8 mouse cellular contexts compared by ENCODE assay signal in genomic region chr8:69270386-69271202, GRCm38 (mm10). TPM values are rescaled to one million over a fixed set of nuclear protein-coding genes. Genes with fewer than 3 reads are reported as not detected.
DNase-seq lines count a peak whose midpoint lies in the region; ATAC-seq and TF ChIP-seq lines count a peak whose summit lies in the region.

TSS of gene D130040H23Rik (plus strand) at chr8:69271080.

- H3K4me1 ChIP-seq in forebrain, embryonic 13.5 days, result peaks cover 15% of the 10 kb centered on the region
- H3K4me1 ChIP-seq in liver, postnatal 0 days (ENCODE audit: insufficient read depth), result no peaks in the 10 kb centered on the region
- H3K4me1 ChIP-seq in neural tube, embryonic 13.5 days (replicated peaks), result peaks cover 19% of the 10 kb centered on the region

- peak; percentile 97 for DNase-seq in ES-CJ7 (ENCODE audit: low read depth, low spot score)
- DNase-seq in c-Kit-positive CD71-positive TER-119-positive erythroid progenitor cells, embryonic 14.5 days (ENCODE audit: low spot score), result peak; percentile 60
- DNase-seq in heart, postnatal 10 days, result peak; percentile 85
- DNase-seq in layer of hippocampus, adult 11-12 months (ENCODE audit: low spot score), result peak; percentile 88
- DNase-seq in liver, postnatal 0 days, result peak; percentile 63
- DNase-seq in telencephalon, adult 2 months (ENCODE audit: low read depth, low spot score), result peak; percentile 92

- 8% methylated on average over 12 of the region's 12 CpGs for WGBS in forebrain, embryonic 13.5 days
- 7% methylated on average over 12 of the region's 12 CpGs for whole genome bisulfite sequencing in liver, postnatal 0 days (ENCODE audit: insufficient replicate concordance)
- WGBS in neural tube, embryonic 13.5 days, result 9% methylated on average over 12 of the region's 12 CpGs

- intact Hi-C loops in heart, postnatal 10 days (cut with DNase I), result no loop called here

- H3K4me3 ChIP-seq in forebrain, embryonic 13.5 days, result peak within 1 kb of the TSS; percentile 71
- H3K4me3 ChIP-seq in liver, postnatal 0 days (ENCODE audit: low read depth, low read length), result peak within 1 kb of the TSS; percentile 53
- H3K4me3 ChIP-seq in neural tube, embryonic 13.5 days, result peak within 1 kb of the TSS; percentile 72

- peaks cover 17% of the 10 kb centered on the region for H3K36me3 ChIP-seq in forebrain, embryonic 13.5 days (ENCODE audit: poor library complexity, severe bottlenecking)
- H3K36me3 ChIP-seq in liver, postnatal 0 days (replicated peaks; ENCODE audit: insufficient read depth, low read length), result no peaks in the 10 kb centered on the region
- peaks cover 25% of the 10 kb centered on the region for H3K36me3 ChIP-seq in neural tube, embryonic 13.5 days

- peak within 1 kb of the TSS; percentile 90 for H3K27ac ChIP-seq in forebrain, embryonic 13.5 days
- H3K27ac ChIP-seq in liver, postnatal 0 days (ENCODE audit: low read depth), result peak within 1 kb of the TSS; percentile 41
- H3K27ac ChIP-seq in neural tube, embryonic 13.5 days (replicated peaks), result peak within 1 kb of the TSS; percentile 94

- no peak for TF ChIP-seq EP300 in liver, postnatal 0 days (IDR thresholded peaks at IDR 0.05; ENCODE audit: low read depth)

- peak; percentile 100 for ATAC-seq in forebrain, embryonic 13.5 days
- peak; percentile 99 for ATAC-seq in liver, postnatal 0 days
- peak; percentile 100 for ATAC-seq in neural tube, embryonic 13.5 days (ENCODE audit: low read depth)

- TF ChIP-seq CTCF in liver, postnatal 0 days (IDR thresholded peaks at IDR 0.05; ENCODE audit: low read depth), result no peak

- no peaks in the 10 kb centered on the region for H3K27me3 ChIP-seq in forebrain, embryonic 13.5 days
- no peaks in the 10 kb centered on the region for H3K27me3 ChIP-seq in liver, postnatal 0 days (ENCODE audit: insufficient read depth, low read length)
- no peaks in the 10 kb centered on the region for H3K27me3 ChIP-seq in neural tube, embryonic 13.5 days

- H3K9me3 ChIP-seq in forebrain, embryonic 13.5 days (replicated peaks), result peaks cover 9% of the 10 kb centered on the region
- H3K9me3 ChIP-seq in liver, postnatal 0 days (ENCODE audit: low read length), result no peaks in the 10 kb centered on the region
- peaks cover 9% of the 10 kb centered on the region; the same call in 1 of the 2 replicates for H3K9me3 ChIP-seq in neural tube, embryonic 13.5 days

- peak within 1 kb of the TSS; percentile 62 for H3K4me2 ChIP-seq in forebrain, embryonic 13.5 days
- peak within 1 kb of the TSS; percentile 69 for H3K4me2 ChIP-seq in liver, postnatal 0 days (ENCODE audit: low read depth, low read length)
- H3K4me2 ChIP-seq in neural tube, embryonic 13.5 days, result peak within 1 kb of the TSS; percentile 62

- peak within 1 kb of the TSS; percentile 88 for H3K9ac ChIP-seq in forebrain, embryonic 13.5 days
- peak within 1 kb of the TSS; percentile 57 for H3K9ac ChIP-seq in liver, postnatal 0 days (replicated peaks)
- peak within 1 kb of the TSS; percentile 90 for H3K9ac ChIP-seq in neural tube, embryonic 13.5 days

RNA-seq across cellular contexts. Expression of gene D130040H23Rik, which starts in this region (rescaled TPM):
- polyA plus RNA-seq in forebrain, embryonic 13.5 days (2015; fragmentation: Nextera tagmentation; extraction: Ambion mirVana), result 11.1 and 12.0 TPM in 2 replicates
- 1 to 10 TPM; 1.8 to 4.7 TPM for total RNA-seq in heart, postnatal 10 days (2021)
- polyA plus RNA-seq in liver, postnatal 0 days (2015; fragmentation: Nextera tagmentation; extraction: Ambion mirVana), result 0.95 and 1.1 TPM in 2 replicates
- polyA plus RNA-seq in neural tube, embryonic 13.5 days (2015; fragmentation: Nextera tagmentation; extraction: Ambion mirVana), result 9.5 and 11.4 TPM in 2 replicates

Comparison
In these comparisons a context has a peak if more than half of its experiments do, and no peak if none do; other contexts are left out.
1. Peak in every context shown above with its lines: DNase-seq, ATAC-seq, H3K4me3 ChIP-seq and H3K27ac ChIP-seq.
2. H3K27ac ChIP-seq: peak in every context shown above with its lines; median percentile 94 in neural tube, embryonic 13.5 days; 90 in forebrain, embryonic 13.5 days; 41 in liver, postnatal 0 days.